Mouse (Mus musculus) forebrain, embryonic 12.5 days (tissue): ENCODE results near the gene Gmip. TPM values are rescaled to one million over a fixed set of nuclear protein-coding genes. Genes with fewer than 3 reads are reported as not detected.

ENCODE experiments used
- ATAC-seq: fragments of 200-750 bp; cut with Nextera tagmentation; 2 replicates; pipeline ENCODE4 v1.8.0; 2017; ENCODE audit warnings: moderate TSS enrichment; ENCODE audit not compliant: low FRiP score
- H3K27ac ChIP-seq: fragments of 300-500 bp; sonication (generic); 2 replicates; pipeline ENCODE4 v1.5.1; 2016; ENCODE audit warnings: mild to moderate bottlenecking
- H3K27me3 ChIP-seq: fragments of 300-500 bp; sonication (generic); 2 replicates; pipeline ENCODE4 v1.6.1; 2016; ENCODE audit warnings: mild to moderate bottlenecking
- H3K36me3 ChIP-seq: fragments of 300-500 bp; sonication (generic); replicated peaks from 2 replicates; pipeline ENCODE4 v1.6.1; 2016; ENCODE audit warnings: mild to moderate bottlenecking
- H3K4me1 ChIP-seq: fragments of 300-500 bp; sonication (generic); 2 replicates; pipeline ENCODE4 v1.6.1; 2016
- H3K4me2 ChIP-seq: fragments of 300-500 bp; sonication (generic); 2 replicates; pipeline ENCODE4 v1.6.1; 2016; ENCODE audit warnings: mild to moderate bottlenecking, moderate library complexity
- H3K4me3 ChIP-seq: fragments of 300-500 bp; sonication (generic); replicated peaks from 2 replicates; pipeline ENCODE4 v1.5.1; 2016; ENCODE audit warnings: mild to moderate bottlenecking
- H3K9ac ChIP-seq: fragments of 300-500 bp; sonication (generic); 2 replicates; pipeline ENCODE4 v1.6.1; 2016; ENCODE audit warnings: mild to moderate bottlenecking
- H3K9me3 ChIP-seq: fragments of 300-500 bp; sonication (generic); 2 replicates; pipeline ENCODE4 v1.6.1; 2016
- WGBS: fragments of 180-500 bp; shearing (Covaris S2); methylation state at CpG from one replicate; pipeline ENCODE4 v1.1.7; 2016; 5-methylcytosine and 5-hydroxymethylcytosine counted together
- polyA plus RNA-seq: library from polyadenylated mRNA; unstranded; fragments of >200 nt; fragmentation: Nextera tagmentation; extraction: Ambion mirVana; gene quantifications from 2 replicates; pipeline ENCODE4 v1.2.1, GENCODE M21; 2016

Gmip gene
- polyA plus RNA-seq, 1 experiment from 2014 or later = 17.2 TPM

GRCm38 (mm10) chr8:69870907-69871306 is 62.4 kb downstream of the Gmip start:
- no peak overlapping the region for H3K27ac ChIP-seq
- no peak for ATAC-seq
- H3K9ac ChIP-seq = no peak overlapping the region
- peaks cover under 1% of the 10 kb centered on the region; the same call in 1 of the 2 replicates for H3K27me3 ChIP-seq
- 91% methylated on average over 6 of the region's 6 CpGs for whole genome bisulfite sequencing
- peaks cover 23% of the 10 kb centered on the region for H3K36me3 ChIP-seq
- no peaks in the 10 kb centered on the region for H3K9me3 ChIP-seq
- no peak overlapping the region for H3K4me3 ChIP-seq
- H3K4me2 ChIP-seq = no peak overlapping the region
- no peaks in the 10 kb centered on the region for H3K4me1 ChIP-seq

Other genes with a start within 250 kb of the Gmip start
- gene Zfp868, start 183.1 kb upstream of the Gmip start, polyA plus RNA-seq = 38.5 and 39.8 TPM in 2 replicates
- 2.3 and 2.4 TPM in 2 replicates for gene Zfp964, start 154.2 kb upstream of the Gmip start, polyA plus RNA-seq
- 32.1 and 32.3 TPM in 2 replicates for gene Zfp869, start 98.0 kb upstream of the Gmip start, polyA plus RNA-seq
- 7.7 and 7.8 TPM in 2 replicates for gene Zfp963, start 58.7 kb upstream of the Gmip start, polyA plus RNA-seq
- gene Gm20422, start 33.8 kb upstream of the Gmip start, polyA plus RNA-seq = 0.42 TPM in 1 of 2 replicates, not detected in the other
- 53.5 and 55.3 TPM in 2 replicates for gene Atp13a1, start 17.5 kb upstream of the Gmip start, polyA plus RNA-seq
- 42.3 and 43.1 TPM in 2 replicates for gene Zfp866, start 17.5 kb upstream of the Gmip start, polyA plus RNA-seq
- gene Lpar2, start 13.8 kb downstream of the Gmip start, polyA plus RNA-seq = 0.83 and 1.1 TPM in 2 replicates
- gene Pbx4, start 23.8 kb downstream of the Gmip start, polyA plus RNA-seq = 51.2 and 54.0 TPM in 2 replicates
- gene Cilp2, start 79.0 kb downstream of the Gmip start, polyA plus RNA-seq = 0.77 and 1.1 TPM in 2 replicates
- 4.2 and 4.3 TPM in 2 replicates for gene Tssk6, start 93.5 kb downstream of the Gmip start, polyA plus RNA-seq
- gene Ndufa13, start 93.9 kb downstream of the Gmip start, polyA plus RNA-seq = 165 and 168 TPM in 2 replicates
- 7.0 and 9.8 TPM in 2 replicates for gene Yjefn3, start 94.0 kb downstream of the Gmip start, polyA plus RNA-seq
- gene Gatad2a, start 187.7 kb downstream of the Gmip start, polyA plus RNA-seq = 47.5 and 48.7 TPM in 2 replicates
- gene Mau2, start 234.1 kb downstream of the Gmip start, polyA plus RNA-seq = 67.6 and 70.1 TPM in 2 replicates
- 53.8 and 55.7 TPM in 2 replicates for gene Sugp1, start 234.1 kb downstream of the Gmip start, polyA plus RNA-seq